Mouse (Mus musculus): ENCODE measurements around the gene Shisa8. TPM values are rescaled to one million over a fixed set of nuclear protein-coding genes. Genes with fewer than 3 reads are reported as not detected.

Shisa8 gene
- polyA plus RNA-seq, 1 experiment from 2014 or later = 0.19 TPM

DNA sequence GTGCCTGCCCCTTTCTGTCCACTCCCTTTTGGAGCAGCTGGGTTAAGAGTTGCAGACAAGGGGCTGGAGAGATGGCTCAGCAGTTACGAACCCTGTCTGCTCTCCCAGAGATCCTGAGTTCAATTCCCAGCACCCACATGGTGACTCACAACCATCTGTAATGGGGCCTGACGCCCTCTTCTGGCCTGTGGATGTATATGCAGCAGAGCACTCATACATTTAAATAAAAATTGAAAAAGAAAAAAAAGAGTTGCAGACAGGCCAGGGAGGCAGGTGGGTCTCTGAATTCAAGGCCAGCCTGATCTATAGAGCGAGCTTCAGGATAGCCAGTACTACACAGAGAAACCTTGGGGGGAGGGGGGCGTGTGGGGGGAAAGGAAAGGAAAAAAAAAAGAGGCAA is 25.2 kb downstream of the Shisa8 start:
- Histone ChIP-seq H3K4me1 (replicated peaks) (peaks cover 57% of the 10 kb centered on the region), H3K9ac (no peak overlapping the region), H3K4me3 (no peak overlapping the region), H3K4me2 (no peak overlapping the region), H3K36me3 (peaks cover 75% of the 10 kb centered on the region), H3K27ac (ENCODE audit: poor library complexity, severe bottlenecking) (no peak overlapping the region), H3K27me3 (replicated peaks) (peaks cover 22% of the 10 kb centered on the region), H3K9me3 (replicated peaks) (peaks cover 4% of the 10 kb centered on the region; the same call in 1 of the 2 replicates)
- WGBS = 82% methylated on average over 4 of the region's 4 CpGs
- ATAC-seq (ENCODE audit: insufficient number of reproducible peaks, low FRiP score) = no peak

DNA sequence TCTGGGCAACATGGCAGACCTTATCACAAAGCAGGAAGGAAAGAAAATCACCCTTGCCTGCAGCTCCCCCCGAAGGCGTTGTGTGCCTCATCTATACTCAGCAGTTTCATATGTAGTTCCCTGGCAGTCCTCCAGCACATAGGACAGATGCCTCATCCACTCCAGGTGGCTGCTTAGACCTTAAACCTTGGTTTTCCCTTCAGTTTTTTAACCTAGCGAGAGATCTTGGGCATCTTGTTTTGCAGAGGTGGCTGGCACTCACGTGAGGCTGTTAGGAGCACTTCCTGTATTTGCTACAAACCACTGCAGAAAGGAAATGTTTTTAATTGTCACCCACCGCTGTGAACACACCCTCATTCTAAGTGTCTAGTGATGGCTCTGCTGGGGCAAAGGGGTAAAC is 25.7 kb downstream of the Shisa8 start:
- peaks cover 9% of the 10 kb centered on the region for H3K9me3 ChIP-seq (replicated peaks)
- H3K27me3 ChIP-seq (replicated peaks) = peaks cover 21% of the 10 kb centered on the region
- peak overlapping the region; percentile 79 for H3K27ac ChIP-seq (ENCODE audit: poor library complexity, severe bottlenecking)
- no peak overlapping the region for H3K9ac ChIP-seq
- WGBS = 61% methylated on average over 5 of the region's 5 CpGs
- peaks cover 54% of the 10 kb centered on the region for H3K4me1 ChIP-seq (replicated peaks)
- peak overlapping the region; percentile 8; the same call in 1 of the 2 replicates for H3K4me2 ChIP-seq
- H3K4me3 ChIP-seq = no peak overlapping the region
- peaks cover 75% of the 10 kb centered on the region for H3K36me3 ChIP-seq
- no peak for ATAC-seq (ENCODE audit: insufficient number of reproducible peaks, low FRiP score)

DNA sequence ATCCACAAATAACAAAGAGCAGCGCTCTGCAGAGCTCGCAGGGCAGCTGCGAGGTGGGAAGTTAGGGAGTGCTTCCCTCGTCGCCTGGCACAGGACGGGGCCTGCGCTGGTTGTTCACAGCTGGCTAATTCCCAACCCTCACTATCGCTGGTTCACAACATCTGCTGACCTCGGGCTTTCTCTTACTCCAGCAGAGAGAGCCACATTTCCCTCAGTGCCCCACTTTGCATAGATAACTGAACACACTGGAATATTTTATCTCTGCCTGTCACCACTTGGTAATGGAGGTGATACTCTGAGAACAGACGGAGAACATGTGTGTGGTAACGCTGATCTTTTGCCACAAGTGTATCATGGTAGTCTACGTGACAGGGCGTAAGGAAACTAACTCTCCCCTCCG is 26.5 kb downstream of the Shisa8 start:
- H3K4me2 ChIP-seq = peak overlapping the region; percentile 8
- 6% methylated on average over 14 of the region's 14 CpGs for WGBS
- H3K36me3 ChIP-seq = peaks cover 75% of the 10 kb centered on the region
- ATAC-seq (ENCODE audit: insufficient number of reproducible peaks, low FRiP score) = peak; percentile 52
- no peak overlapping the region for H3K9ac ChIP-seq
- peak overlapping the region; percentile 79 for H3K27ac ChIP-seq (ENCODE audit: poor library complexity, severe bottlenecking)
- no peak overlapping the region for H3K4me3 ChIP-seq
- peaks cover 16% of the 10 kb centered on the region for H3K27me3 ChIP-seq (replicated peaks)
- peaks cover 58% of the 10 kb centered on the region for H3K4me1 ChIP-seq (replicated peaks)
- H3K9me3 ChIP-seq (replicated peaks) = peaks cover 10% of the 10 kb centered on the region

DNA sequence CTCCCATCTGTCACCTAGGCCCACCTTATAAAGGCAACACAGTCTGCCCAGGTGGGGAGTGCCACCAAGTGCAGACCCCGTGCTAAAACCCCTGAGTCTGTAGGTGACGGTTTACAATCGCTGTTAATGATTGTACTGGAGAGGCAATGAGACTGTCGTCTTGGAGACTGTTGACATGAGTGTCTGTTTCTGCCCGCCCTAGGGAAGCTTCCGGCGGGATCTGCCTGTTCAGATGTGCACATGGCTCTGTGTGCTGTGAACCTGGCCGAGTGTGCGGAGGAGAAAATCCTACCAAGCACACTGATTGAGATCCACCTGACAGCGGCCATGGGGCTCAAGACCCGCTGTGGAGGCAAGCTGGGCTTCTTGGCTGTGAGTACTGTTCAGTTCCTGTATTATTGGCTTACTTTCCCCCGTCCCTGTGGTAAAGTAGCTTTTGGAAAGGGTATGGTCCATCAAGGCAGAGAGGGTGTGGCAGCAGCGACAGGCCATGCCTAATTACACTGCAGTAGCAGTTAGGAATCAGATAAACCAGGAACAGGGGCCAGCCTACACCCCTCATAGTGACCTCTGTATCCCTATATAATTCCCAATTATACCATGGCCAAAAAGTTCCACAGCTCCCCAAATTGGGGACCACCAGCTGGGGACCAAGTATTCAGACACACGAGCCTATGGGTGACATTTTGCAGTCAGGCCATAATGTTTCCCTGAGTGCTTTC is 27.4 kb downstream of the Shisa8 start:
- peaks cover 66% of the 10 kb centered on the region for H3K4me1 ChIP-seq (replicated peaks)
- H3K4me2 ChIP-seq = peak overlapping the region; percentile 8; the same call in 1 of the 2 replicates
- H3K9ac ChIP-seq = no peak overlapping the region
- no peak for ATAC-seq (ENCODE audit: insufficient number of reproducible peaks, low FRiP score)
- H3K27me3 ChIP-seq (replicated peaks) = peaks cover 14% of the 10 kb centered on the region
- peaks cover 75% of the 10 kb centered on the region for H3K36me3 ChIP-seq
- WGBS = 79% methylated on average over 14 of the region's 14 CpGs
- H3K4me3 ChIP-seq = no peak overlapping the region
- H3K9me3 ChIP-seq (replicated peaks) = peaks cover 11% of the 10 kb centered on the region
- peak overlapping the region; percentile 79; the same call in 1 of the 2 replicates for H3K27ac ChIP-seq (ENCODE audit: poor library complexity, severe bottlenecking)

DNA sequence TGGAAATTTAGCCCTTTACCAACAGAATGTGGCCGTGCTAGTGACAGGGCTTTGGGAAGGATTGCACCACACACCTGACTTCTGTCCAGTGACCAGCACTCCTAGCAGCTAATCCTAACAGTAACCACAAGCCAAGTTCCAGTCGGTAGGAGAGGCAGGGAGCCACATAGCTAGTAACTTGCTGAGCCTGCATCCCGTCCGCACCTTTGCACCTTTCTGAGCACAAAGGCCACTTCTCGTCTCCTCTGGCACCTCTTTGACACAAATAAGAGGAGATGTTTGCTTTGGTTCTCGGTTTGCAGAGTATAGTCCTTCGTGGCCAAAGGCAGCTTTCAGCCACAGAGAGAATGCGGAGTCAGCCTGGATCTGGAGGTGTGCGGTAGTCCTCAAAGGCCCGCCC is 28.0 kb downstream of the Shisa8 start:
- ATAC-seq (ENCODE audit: insufficient number of reproducible peaks, low FRiP score) = no peak
- H3K27ac ChIP-seq (ENCODE audit: poor library complexity, severe bottlenecking) = peak overlapping the region; percentile 55
- peaks cover 10% of the 10 kb centered on the region for H3K27me3 ChIP-seq (replicated peaks)
- no peak overlapping the region for H3K4me3 ChIP-seq
- peaks cover 15% of the 10 kb centered on the region for H3K9me3 ChIP-seq (replicated peaks)
- 0 out of 2 replicates have a peak overlapping the region, but pooled peaks have one; percentile 28 for H3K4me2 ChIP-seq
- H3K36me3 ChIP-seq = peaks cover 81% of the 10 kb centered on the region
- peaks cover 65% of the 10 kb centered on the region for H3K4me1 ChIP-seq (replicated peaks)
- no peak overlapping the region for H3K9ac ChIP-seq
- WGBS = 68% methylated on average over 10 of the region's 10 CpGs

DNA sequence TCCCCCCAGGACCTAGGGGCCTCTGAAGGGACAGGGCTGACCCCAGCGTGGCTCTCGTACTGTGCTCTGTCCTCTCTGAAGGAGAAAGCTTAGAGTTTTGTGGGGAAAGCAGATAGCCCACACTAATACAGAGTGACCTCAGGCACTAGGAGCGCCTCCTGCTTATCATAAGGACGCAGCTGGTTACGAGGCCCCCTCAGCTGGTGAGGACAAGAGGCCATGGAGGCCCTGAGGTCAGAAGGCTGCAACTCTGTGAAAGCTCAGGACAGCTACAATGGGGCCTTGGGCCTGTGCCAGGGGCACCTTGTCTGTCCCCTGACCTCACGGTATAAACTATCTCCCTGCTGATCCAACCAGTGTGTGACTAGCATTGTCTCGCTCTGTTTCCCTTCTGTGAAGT is 28.4 kb downstream of the Shisa8 start:
- H3K27me3 ChIP-seq (replicated peaks) = peaks cover 9% of the 10 kb centered on the region; the same call in 1 of the 2 replicates
- peaks cover 15% of the 10 kb centered on the region for H3K9me3 ChIP-seq (replicated peaks)
- H3K4me2 ChIP-seq = peak overlapping the region; percentile 28
- H3K27ac ChIP-seq (ENCODE audit: poor library complexity, severe bottlenecking) = peak overlapping the region; percentile 55
- H3K9ac ChIP-seq = no peak overlapping the region
- no peak overlapping the region for H3K4me3 ChIP-seq
- H3K4me1 ChIP-seq (replicated peaks) = peaks cover 60% of the 10 kb centered on the region
- ATAC-seq (ENCODE audit: insufficient number of reproducible peaks, low FRiP score) = peak; percentile 84
- H3K36me3 ChIP-seq = peaks cover 83% of the 10 kb centered on the region
- WGBS = 16% methylated on average over 7 of the region's 7 CpGs

DNA sequence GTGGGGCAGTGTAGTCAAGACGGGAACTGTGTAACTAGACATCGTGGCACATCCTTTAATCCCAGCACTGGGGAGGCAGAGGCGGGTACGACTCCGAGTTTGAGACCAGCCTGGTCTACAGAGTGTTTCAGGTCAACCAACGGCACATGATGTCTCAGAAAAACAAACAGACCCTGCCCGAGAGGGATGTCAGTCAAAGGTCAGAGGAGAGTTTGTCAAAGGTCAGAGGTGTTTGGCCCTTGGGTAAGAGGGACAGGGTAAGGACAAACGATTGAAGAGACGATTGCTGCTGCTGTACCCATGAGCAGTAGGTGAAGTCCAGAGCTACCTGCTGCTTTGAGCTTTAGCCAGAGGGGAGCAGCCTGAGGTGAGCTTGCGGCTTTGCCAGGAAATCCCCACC is 29.0 kb downstream of the Shisa8 start:
- Histone ChIP-seq H3K9ac (no peak overlapping the region), H3K27me3 (replicated peaks) (peaks cover 9% of the 10 kb centered on the region; the same call in 1 of the 2 replicates), H3K4me2 (peak overlapping the region; percentile 28), H3K27ac (ENCODE audit: poor library complexity, severe bottlenecking) (peak overlapping the region; percentile 55), H3K4me1 (replicated peaks) (peaks cover 60% of the 10 kb centered on the region), H3K36me3 (peaks cover 83% of the 10 kb centered on the region), H3K9me3 (replicated peaks) (peaks cover 15% of the 10 kb centered on the region), H3K4me3 (no peak overlapping the region)
- WGBS = 69% methylated on average over 10 of the region's 10 CpGs
- ATAC-seq (ENCODE audit: insufficient number of reproducible peaks, low FRiP score) = no peak

DNA sequence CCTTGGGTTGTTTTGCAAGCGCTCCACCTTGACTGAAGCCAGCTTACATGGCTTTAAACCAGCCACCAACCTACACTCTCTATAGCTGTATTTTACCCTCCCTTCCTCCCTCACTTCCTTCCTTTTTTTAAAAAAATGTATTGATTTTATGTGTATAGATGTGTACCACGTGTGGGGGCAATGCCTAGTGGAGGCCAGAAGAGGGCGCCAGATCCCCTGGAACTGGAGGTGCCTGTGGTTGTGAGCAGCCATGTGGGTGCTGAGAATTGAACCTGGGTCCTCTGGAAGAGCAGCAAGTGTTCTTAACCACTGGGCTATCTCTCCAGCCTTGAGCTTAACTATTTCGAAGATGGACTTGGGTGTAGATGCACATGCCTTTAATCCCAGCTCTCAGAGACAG is 30.3 kb downstream of the Shisa8 start:
- H3K4me2 ChIP-seq = no peak overlapping the region
- peaks cover 59% of the 10 kb centered on the region for H3K4me1 ChIP-seq (replicated peaks)
- no peak for ATAC-seq (ENCODE audit: insufficient number of reproducible peaks, low FRiP score)
- H3K36me3 ChIP-seq = peaks cover 84% of the 10 kb centered on the region
- no peak overlapping the region for H3K4me3 ChIP-seq
- H3K9ac ChIP-seq = no peak overlapping the region
- 95% methylated on average over 4 of the region's 4 CpGs for WGBS
- no peak overlapping the region for H3K27ac ChIP-seq (ENCODE audit: poor library complexity, severe bottlenecking)
- H3K27me3 ChIP-seq (replicated peaks) = peaks cover 9% of the 10 kb centered on the region; the same call in 1 of the 2 replicates
- peaks cover 14% of the 10 kb centered on the region for H3K9me3 ChIP-seq (replicated peaks)

DNA sequence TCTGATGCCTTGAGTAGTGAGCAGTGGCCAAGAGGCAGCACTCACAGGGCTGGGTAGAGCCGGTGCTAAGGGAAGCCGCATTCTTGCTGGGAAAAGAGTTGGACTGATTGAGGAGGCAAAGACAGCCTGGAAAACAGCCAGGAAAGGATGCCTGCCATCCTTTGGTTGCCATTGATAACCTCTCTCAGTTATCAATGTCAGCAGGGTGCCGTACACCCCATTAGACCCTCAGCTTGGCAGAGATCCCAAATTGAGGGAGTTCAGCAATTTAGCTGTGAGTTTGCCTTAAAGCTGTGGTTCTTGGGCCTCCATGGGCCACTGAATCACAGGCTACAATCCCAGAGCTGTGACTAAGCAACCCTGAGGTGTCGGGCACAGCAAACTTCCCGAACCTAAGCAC is 31.5 kb downstream of the Shisa8 start:
- Histone ChIP-seq H3K9ac (no peak overlapping the region), H3K27me3 (replicated peaks) (peaks cover 9% of the 10 kb centered on the region; the same call in 1 of the 2 replicates), H3K9me3 (replicated peaks) (peaks cover 12% of the 10 kb centered on the region), H3K4me2 (no peak overlapping the region), H3K36me3 (peaks cover 87% of the 10 kb centered on the region), H3K27ac (ENCODE audit: poor library complexity, severe bottlenecking) (0 out of 2 replicates have a peak overlapping the region, but pooled peaks have one; percentile 12), H3K4me1 (replicated peaks) (peaks cover 47% of the 10 kb centered on the region), H3K4me3 (no peak overlapping the region)
- no peak for ATAC-seq (ENCODE audit: insufficient number of reproducible peaks, low FRiP score)
- 37% methylated on average over 5 of the region's 5 CpGs for WGBS

DNA sequence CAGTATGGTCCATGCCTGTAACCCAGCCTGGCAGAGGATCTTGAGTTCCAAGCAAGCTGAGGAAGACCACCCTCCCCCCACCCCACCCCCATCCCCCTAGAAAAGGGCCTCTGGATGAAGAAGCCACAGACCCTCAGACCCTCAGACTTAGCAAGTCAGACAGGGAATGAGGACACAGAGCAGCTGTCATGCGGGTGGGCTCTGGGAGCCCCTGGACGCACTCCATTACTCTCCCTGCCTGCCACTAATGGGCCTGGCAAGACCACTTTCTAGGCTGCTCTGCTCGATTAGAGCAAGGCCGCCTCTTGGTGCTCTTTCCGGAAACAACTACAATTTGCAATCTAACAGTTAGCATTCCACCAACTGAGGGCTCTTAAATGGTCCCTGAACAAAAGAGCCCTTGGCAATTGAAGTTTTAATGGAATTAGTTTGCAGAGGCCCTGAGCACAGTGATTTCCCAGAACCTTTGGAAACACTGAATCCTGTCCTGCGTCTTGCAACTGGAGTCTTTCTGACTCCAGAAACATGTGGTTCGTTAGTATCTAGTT is 34.8 kb downstream of the Shisa8 start:
- Histone ChIP-seq H3K27ac (ENCODE audit: poor library complexity, severe bottlenecking) (no peak overlapping the region), H3K9ac (no peak overlapping the region), H3K4me1 (replicated peaks) (peaks cover 15% of the 10 kb centered on the region), H3K4me2 (no peak overlapping the region), H3K9me3 (replicated peaks) (peaks cover 12% of the 10 kb centered on the region), H3K36me3 (peaks cover 90% of the 10 kb centered on the region), H3K27me3 (replicated peaks) (peaks cover 3% of the 10 kb centered on the region; the same call in 1 of the 2 replicates), H3K4me3 (no peak overlapping the region)
- ATAC-seq (ENCODE audit: insufficient number of reproducible peaks, low FRiP score) = no peak
- 92% methylated on average over 7 of the region's 7 CpGs for WGBS

DNA sequence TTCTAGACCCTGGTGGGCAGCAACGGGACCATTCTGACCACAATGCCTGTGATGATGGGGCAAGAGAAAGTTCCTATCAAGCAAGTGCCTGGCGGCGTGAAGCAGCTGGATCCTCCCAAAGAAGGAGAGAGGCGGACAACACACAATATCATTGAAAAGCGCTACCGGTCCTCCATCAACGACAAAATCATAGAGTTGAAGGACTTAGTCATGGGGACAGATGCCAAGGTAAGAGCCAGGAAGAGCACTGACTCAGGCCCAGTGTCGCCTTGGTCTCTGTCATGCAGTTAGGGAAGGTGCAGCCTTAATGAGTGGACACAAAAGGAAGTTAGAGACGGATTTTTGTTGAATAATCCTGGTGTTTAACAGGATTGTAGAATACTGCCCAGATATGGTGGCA is 37.5 kb downstream of the Shisa8 start:
- Histone ChIP-seq H3K9ac (no peak overlapping the region), H3K27ac (ENCODE audit: poor library complexity, severe bottlenecking) (no peak overlapping the region), H3K9me3 (replicated peaks) (0 out of 2 replicates have a peak, but pooled peaks cover 2% of the 10 kb centered on the region), H3K4me1 (replicated peaks) (peaks cover 14% of the 10 kb centered on the region), H3K27me3 (replicated peaks) (no peaks in the 10 kb centered on the region), H3K4me3 (no peak overlapping the region), H3K36me3 (peaks cover 94% of the 10 kb centered on the region), H3K4me2 (no peak overlapping the region)
- 91% methylated on average over 9 of the region's 9 CpGs for WGBS
- no peak for ATAC-seq (ENCODE audit: insufficient number of reproducible peaks, low FRiP score)

Data from heart, embryonic 12.5 days (tissue).